Mouse (Mus musculus) embryo, embryonic 11.5 days (tissue): ENCODE measurements around the gene Atxn1.

Source experiments
- DNase-seq: peaks from one replicate; pipeline ENCODE4 v3.0.0-alpha.2; 2012; ENCODE audit warnings: low read depth, low spot score

The Atxn1 gene

DNA sequence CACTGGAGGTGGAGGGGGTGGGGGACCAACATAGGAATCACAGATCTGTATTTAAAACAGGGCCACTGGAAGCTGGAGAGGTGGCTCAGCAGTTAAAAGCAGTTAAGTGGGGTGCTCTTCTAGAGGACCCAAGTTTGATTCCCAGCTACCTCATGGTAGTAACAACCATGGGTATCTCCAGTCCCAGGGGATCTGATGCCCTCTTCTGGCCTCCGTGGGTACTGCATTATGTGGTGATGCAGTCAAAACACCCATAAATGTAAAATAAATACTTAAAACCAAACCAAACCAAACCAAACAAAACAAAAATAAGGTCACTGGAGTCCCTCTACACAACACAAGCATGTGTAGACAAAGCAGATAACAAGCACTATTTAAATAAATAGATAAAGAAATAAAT, 32.9 kb downstream of the Atxn1 start:
- no peak for DNase-seq

DNA sequence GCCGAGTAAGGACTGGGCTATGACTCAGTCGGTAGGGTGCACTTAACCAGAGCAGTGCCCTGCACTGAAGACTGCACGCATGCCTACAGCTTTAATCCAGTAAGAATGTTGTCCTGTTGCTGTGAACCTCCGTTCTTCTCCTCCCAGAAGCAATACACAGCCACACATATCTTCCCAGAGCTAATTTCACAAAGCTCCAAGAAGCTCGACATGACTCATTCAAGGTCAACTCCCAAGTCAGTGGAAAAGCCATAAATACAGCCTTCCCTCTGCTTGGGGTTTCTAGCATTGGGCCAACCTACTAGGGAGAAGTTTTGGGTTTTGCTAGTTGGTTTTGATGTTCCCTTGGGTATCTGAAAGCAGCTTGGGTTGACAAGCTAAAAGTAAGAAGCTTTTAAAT, 33.6 kb downstream of the Atxn1 start:
- DNase-seq: no peak

DNA sequence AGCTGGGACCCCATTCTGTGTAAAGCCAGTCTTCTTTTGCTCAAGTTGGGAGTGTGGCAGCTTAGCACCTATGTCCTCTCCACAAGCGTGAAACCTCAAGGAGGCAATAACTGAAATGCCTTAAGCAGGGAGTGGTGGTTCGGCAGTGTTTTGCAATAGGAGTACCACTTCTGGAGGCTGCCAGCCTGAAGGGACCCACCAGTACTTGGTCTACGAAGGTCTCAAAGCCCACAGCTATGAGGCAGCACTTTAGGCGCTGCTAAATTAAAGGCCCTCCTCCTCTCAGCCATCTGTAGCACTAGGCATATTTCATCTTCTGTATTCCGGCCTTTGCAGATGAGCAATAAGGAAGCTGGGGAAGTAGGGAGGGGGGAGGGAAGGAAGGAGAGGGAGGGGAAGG, 35.1 kb downstream of the Atxn1 start:
- DNase-seq: no peak

DNA sequence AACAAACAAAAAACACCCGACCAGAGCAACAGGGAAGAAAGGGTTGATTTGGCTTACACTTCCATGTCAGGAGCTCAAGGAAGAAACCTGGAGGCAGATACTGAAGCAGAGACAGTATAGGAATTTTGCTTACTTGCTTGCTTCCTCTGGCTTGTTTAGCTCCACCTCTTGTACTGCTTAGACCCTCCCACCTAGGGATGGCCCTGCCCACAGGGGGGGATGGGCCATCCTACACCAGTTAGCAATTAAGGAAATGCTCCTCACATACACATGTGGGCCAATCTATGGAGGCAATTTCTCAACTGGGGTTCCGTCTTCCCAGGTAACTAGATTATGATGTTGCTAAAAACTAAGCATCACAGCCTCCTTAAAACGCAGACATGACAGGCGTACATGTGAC, 39.5 kb downstream of the Atxn1 start:
- no peak for DNase-seq

DNA sequence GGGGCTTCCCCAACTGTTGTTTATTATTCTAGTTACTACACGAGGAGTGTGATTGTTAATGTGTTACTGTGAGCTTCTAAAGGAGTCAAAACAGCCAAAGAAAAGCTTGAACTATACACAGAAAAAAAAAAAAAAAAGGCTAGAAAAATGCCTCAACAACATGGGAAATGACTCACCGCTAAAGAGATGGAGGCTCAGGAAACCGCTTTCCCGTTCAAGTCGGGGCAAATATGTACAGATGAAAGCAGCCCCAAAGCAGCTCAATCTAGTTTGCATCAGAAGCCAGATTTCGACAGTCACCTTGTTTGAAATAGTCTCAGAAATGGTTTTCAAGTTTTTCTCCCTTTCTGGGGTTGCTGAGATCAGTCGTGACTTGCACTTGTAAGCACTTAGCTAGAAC, 40.3 kb downstream of the Atxn1 start:
- DNase-seq: no peak

DNA sequence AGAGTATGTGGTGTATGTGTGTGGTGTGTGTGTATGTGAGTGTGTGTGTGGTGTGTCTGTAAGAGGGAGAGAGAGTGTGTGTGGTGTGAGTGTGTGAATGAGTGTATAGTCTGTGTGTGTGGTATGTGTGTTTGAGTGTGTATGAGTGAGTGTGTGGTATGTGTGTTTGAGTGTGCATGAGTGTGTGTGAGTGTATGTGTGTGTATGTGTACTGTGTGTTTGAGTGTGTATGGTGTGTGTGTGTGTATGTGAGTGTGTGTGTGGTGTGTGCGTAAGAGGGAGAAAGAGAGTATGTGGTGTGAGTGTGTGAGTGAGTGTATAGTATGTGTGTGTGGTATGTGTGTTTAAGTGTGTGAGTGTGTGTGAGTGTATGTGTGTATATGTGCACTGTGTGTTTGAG, 41.7 kb downstream of the Atxn1 start:
- no peak for DNase-seq

DNA sequence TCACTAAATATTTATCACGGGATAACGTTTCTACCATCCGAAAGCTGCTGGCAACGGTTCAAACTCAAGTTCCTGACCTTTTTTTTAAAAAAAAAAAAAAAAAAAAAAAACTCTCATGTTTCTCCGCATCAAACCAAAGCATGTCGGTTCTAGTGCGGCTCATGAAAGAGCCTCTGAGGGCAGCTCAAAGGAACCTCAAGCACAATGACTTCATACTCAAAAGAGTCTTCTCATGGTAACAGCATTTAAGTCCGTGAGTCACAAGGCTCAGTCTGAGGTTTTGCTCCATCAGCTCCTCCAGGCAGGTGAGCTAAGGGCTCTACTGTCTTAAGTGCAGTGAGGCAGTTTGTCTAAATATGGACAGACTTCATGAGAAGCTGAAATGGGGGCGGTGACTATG, 42.3 kb downstream of the Atxn1 start:
- no peak for DNase-seq

DNA sequence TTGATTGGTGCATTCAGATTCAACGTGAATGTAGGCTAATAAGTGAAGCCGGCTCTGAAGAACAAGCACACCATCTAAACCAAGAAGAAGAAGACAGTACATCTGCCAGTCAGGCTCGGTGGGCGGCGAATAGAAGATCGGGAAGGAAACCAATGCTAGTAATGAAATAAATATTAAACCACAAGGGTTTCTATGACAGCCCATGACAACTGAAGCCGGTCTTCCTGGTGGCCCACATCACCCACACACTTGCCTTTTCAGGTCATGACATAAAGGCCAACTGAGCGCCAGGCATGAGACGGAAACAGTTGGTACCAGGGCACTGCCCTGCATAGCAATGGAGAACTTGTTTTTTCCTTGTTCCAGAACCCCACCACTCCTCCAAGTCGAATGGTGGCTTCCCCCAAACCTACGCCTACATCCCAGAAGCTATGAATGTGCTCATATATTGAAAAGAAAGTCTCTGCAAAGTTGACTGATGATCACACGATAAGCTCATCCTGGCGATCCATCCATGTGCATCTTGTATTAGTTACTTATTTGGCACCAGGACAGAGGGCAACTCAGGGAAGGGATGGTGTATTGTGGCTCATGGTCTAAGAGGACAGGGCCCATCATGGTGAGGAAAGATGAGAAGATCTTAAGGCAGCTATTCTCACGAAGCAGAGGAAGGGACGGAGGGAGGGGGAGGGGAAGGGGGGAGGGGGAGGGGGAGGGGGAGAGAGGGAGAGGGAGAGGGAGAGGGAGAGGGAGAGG, 45.7 kb downstream of the Atxn1 start:
- DNase-seq: no peak

DNA sequence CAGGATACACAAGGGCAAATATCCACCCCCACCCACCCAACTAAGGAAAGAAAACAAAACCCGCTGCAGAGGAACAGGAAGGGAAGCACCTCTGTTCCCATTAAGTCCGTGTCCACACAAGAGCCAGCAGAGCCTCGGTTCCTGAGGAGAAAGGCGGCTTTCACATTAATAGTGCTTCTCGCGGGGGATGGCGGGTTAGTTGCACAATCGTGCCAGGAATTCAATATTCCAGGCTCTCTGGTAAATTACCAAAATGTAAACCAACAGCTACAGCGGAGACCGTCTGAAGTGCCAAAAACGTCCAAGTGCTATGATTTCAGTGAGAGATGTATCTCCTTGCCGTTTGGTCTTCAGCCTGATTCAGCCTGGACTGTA, 46.8 kb downstream of the Atxn1 start:
- DNase-seq: no peak

DNA sequence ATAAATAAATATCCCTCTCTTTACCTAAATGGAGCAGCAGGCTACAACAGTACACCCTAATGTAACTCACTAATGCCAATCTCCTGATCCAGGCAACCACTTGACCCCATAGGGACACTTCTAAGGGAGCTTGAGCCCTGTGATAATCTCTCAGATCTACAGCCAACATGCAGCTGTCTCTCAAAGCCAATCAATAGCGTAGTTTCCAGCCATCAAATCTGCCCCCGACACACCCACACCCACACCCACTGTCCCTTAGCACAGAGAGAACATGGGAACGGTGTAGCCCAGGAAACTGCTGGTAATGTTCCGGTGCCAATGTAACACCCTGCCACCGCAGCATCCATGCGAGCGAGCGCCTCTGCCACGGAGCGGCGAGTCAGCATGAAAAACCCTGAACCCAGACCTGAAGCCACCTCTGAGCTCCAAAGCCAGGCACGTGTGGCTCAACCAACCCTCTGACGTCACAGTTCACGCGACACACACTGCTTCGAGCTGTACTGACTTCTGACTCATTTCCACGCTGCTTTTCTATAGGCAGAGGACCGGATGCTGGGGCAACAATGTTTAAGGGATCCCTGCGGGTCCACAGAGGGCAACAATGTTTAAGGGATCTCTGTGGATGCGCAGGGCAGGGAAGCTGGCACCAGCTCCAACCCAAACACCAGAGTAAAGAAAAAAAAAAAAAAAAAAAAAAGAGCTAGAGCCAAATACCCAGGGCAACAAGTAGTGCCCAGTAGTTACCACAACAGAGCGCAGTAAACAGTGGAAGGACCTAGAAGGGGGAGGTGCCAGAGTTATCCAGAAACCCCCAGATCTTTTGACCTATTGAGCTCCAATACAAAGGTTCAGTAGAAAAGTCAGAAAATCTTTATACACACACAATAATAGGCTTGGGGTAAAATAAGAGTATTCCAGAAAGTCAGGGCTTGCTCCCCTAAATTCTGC, 47.5 kb downstream of the Atxn1 start:
- DNase-seq: no peak

DNA sequence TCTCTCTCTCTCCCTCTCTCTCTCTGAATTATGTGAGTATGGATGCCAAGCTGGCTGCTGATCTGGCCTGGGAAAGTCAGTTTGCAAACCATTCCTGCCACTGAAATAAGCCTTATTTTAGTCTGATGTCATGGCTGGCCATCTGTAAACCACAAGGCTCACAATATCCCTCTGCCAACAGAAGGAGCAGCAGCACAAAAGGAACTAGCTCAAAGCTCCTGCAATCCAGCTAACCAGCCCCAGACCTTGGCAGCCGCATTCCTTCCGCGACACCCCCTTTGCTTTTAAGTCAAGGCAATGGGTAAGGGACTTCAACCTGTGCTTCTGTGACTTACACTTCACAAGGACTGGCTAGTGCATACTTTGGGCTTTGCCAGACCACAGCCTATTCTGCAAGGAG, 48.9 kb downstream of the Atxn1 start:
- no peak for DNase-seq

DNA sequence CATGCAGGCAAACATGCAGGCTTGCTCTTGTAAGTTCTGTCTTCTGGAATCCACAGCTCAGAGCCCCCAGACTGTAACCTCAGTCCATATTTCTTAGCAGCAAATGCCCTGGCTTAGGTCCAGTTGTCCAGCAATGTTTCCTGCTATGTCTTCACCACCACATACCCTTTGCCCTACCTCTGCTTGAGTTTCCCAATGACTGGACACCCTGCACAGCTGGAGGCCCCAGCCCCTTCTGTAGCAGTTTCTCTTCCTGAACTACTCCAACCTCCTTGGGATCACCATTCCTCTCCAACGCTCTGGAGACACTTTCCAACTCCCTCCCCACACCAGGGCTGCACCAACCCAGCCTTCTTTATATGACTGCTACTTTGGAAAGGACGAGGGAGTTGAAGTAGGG, 49.8 kb downstream of the Atxn1 start:
- DNase-seq: no peak

DNA sequence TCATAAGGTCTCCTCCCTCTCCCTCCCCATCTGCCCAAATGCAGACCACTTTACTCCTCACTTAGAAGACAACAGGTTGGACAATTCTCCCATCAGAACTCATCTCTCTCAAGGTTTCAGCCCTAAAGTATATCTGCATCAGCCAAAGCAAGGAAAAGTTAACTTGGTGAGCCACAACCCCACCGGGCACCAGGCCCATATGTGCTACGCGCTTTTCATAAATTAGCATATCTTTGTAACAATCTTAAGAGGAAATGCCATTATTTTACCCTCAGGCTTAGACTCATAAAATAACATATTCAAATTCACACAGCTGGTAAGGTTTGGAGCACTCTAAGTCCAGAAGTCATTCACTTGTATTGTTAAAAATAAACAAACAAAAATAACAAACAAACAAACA, 50.7 kb downstream of the Atxn1 start:
- no peak for DNase-seq

DNA sequence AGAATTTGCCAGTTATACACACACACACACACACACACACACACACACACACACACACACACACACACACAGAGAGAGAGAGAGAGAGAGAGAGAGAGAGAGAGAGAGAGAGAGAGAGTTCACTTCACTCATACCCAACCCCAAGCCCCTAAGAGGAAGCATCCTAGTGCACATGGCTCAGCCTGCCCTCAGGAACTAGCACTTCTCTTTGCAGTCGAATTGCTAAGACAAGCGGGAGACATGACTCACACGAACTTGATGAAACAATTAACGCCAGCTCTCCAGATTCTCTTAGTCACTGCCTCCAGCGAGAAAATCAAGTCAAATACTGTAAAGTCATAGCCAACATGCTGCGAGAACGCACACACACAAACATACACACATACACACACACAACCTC, 53.0 kb downstream of the Atxn1 start:
- no peak for DNase-seq

DNA sequence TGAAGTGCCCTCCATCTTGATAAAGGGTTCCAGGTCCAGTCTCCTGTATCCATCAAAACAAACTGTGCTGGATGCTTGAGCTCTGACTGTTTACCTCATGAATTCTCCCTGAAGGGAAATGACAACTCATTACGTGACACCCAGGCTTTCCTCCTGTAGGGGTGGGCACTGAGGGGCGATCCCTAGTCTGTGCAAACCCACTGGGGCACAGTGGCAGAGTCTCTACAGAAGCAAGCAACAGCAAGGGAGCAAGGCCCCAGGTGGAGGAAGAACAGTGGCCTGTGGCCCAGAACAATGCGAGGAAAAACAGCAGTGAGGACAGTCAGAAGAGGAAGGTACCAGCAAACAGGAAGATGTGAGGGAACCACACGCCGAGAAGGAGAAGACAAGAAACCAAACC, 53.7 kb downstream of the Atxn1 start:
- no peak for DNase-seq

DNA sequence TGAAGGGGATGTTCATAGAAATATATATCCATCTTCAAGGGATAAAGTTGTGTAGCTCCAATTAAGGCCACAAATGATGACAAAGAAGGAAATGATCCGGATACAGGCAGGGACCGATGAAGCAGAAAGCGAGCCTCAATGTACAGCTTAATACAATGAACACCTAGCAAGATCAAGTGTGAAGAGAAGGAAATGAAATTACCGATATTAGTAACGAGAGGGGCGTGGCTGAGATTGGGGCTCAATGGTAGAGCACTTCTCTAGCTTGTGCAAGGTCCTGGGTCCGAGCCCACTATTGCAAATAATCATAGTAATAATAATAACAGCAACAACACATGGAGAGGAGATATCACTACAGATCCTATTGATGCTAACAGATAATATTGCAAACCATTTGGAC, 54.5 kb downstream of the Atxn1 start:
- DNase-seq: no peak

DNA sequence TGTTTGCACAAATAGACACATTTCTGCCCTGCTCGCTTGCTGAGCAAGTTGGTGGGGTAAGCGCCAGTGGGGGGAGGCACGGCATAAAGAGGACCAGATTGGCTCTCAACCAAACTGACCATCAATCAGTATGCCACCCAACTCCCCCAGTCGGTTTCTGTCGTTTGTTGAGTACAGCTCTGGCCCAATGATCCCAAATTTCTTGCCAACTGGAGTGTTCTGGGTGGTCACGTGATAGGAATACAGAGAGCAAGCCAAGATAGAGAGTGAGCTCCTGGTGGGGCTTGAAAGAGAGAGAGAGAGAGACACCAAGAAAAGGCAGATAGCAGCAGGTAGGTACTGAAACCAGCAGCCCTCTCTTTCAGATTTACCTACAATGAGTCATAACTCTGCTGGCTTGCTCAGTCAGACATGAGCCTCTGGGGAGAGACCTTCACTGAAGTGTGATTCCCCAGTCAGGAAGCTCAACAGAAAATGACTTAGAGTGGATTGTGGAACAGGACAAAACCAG, 57.6 kb downstream of the Atxn1 start:
- no peak for DNase-seq

DNA sequence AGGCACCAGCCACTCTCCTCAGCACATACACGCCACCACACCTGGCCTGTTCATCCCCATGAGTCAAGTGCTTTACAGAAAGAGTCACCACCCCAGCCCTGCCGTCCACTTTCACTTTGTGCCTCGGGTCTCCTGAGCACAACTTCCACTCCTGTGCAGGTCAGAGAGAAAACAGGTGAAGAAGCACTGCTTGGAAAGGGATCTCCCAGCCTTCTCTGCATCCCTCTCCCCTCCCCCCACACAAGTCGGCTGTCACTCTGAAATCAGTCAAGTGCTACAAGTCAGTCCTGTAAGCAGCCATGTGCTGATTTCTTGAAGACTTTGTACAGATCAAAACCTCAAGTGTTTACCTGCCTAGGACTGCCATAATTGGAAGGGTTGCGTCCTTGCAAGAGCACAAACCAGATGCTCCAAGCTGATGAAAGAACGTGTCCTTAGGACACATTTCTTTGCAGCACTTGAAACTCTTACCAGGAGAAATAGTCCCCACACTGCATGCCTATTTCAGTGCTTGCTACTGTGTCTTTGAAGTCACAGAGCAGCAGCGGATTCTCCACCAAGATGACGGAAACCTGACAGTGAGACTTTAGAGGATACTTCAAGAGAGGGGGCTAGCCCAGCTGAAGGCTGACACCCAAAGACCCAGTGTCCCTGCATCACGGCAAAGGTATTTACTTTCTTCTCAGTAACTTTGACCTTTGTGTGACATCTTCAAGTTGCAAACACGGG, 58.2 kb downstream of the Atxn1 start:
- no peak for DNase-seq

DNA sequence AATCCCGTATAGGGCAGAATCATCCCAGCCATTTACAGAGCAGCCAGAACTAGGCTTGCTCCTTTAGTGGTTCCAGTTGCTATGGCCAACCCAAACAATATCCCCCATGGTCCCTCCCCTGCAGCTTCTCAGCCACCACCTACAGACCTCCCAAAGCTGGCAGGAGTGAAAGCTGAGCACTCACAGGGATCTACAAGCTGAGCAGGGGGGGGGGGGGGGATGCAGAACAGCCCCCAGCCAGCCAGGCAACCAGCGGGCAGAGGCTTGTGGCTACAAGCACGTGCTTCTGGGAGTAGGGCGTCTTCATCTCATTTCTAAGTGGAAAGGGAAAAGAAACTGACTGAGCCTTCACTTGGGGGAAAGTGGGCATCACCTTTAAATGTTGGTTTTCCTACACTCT, 59.9 kb downstream of the Atxn1 start:
- DNase-seq: no peak

DNA sequence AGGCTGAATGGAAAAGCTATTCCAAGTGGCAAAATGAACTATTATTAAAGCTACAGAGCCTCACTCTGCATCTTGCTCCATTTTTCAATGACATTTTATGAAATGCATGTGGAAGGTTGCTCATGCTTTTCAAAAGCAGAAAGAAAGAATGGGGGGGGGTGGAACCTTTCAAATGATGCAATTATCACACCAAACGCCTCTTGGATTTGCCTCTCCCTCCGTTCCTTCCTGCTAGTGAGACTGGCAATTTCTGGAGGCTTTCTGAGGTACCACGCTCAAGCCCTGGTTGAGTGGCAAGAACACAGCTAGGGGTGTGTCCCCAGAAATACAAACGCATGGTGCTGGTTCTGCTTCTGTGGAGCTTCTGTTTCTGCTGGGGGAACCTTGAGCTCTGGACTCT, 60.4 kb downstream of the Atxn1 start:
- DNase-seq: no peak

DNA sequence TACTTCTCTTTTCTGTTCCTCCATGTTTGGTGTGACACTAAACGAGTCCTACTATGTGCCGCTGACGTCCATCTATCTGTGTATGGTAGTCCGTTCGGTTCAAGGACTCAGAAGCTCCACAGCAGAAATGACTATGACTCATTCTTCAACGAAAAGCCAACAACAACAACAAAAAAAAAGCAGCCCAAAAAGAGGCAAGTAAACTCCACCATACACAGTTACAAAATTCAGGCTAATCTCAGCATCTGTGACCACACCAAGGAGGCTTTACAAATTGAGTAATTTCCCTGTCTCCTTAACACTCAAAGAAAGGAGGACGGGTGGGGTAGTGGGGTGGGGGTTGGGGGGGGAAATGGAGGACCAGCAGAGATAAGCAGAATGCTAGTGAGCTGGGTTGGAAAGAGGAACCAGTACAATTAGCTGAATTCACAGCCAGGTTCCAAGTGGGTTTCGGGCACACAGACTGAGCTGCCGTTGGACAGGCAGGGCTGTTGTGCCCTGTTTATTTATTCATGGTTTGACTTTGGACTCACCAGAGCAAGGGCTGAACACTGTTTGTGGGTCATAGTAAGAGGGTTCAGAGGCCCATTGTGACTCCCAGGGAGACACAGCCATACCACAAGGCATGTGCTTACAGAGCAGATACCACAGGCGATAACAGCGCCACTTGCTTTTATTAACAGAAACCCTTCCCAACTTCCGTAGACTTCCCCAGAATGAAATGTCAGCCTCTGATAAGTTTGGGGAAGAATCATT, 61.1 kb downstream of the Atxn1 start:
- DNase-seq: no peak

DNA sequence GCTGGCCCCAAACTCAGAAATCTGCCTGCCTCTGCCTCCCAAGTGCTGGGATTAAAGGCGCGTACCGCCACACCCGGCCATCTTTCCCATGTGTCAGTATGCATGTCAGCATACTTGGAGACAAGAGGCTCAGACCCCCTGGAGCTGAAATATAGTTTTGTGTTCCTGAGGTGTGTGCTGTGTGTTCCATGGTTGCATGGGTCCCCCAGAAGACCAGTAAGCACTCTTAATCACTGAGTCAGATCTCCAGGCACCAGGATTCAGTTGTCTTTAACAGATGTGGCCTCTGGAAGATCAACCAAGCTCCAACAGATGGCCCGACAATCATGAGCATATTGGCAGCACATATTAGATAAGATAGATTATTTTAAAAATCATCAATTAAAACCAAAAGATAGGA, 62.4 kb downstream of the Atxn1 start:
- DNase-seq: no peak
